Mouse (Mus musculus): Measurements from ENCODE around the gene Pigo.

- TF ChIP-seq CTCF (IDR thresholded peaks at IDR 0.05; ENCODE audit: low read depth, low read length), result no peak
- TF ChIP-seq POLR2AphosphoS5 (IDR thresholded peaks at IDR 0.05; ENCODE audit: insufficient replicate concordance, low read depth, low read length), result no peak
- TF ChIP-seq GATA1 (IDR thresholded peaks at IDR 0.05; ENCODE audit: borderline replicate concordance, low read length), result no peak
- TF ChIP-seq TAL1 (conservative IDR thresholded peaks at IDR 0.05; ENCODE audit: low read depth, low read length), result no peak
- no peak for TF ChIP-seq GATA2 (IDR thresholded peaks at IDR 0.05; ENCODE audit: borderline replicate concordance, low read depth, low read length)
These were observed 5.8 kb upstream of the Pigo start, which contains the start of gene Stoml2 for GRCm38 (mm10) chr4:43031237-43031995.
